Mouse (Mus musculus): ENCODE data around the gene Golga1. TPM values are rescaled to one million over a fixed set of nuclear protein-coding genes. Genes with fewer than 3 reads are reported as not detected.
A peak's percentile ranks its signal among the peaks of the same experiment; 100 is the strongest.
"Not testable (repeated sequence)": the region's sequence is repeated elsewhere in the genome, so short reads cannot be mapped to it uniquely, and the experiment has no call there.

The Golga1 gene
- polyA plus RNA-seq, 1 experiment from 2014 or later, result 20.8 TPM

GRCm38 (mm10) chr2:39011264-39011663, 54.1 kb downstream of the Golga1 start:
- H3K4me2 ChIP-seq, result no peak overlapping the region
- H3K27me3 ChIP-seq (replicated peaks; ENCODE audit: control insufficient read depth, insufficient read depth, low read length), result no peaks in the 10 kb centered on the region
- DNase-seq (ENCODE audit: low spot score) (no peak), ATAC-seq (replicated peaks; ENCODE audit: low FRiP score) (no peak)
- peaks cover 17% of the 10 kb centered on the region for H3K36me3 ChIP-seq (ENCODE audit: control insufficient read depth, insufficient read depth, low read length)
- no peak overlapping the region for H3K9ac ChIP-seq (ENCODE audit: low read depth, low read length)
- no peaks in the 10 kb centered on the region for H3K9me3 ChIP-seq (ENCODE audit: control insufficient read depth, low read length)
- no peak overlapping the region for H3K27ac ChIP-seq (ENCODE audit: low read depth, low read length)
- H3K4me3 ChIP-seq (ENCODE audit: low read depth, low read length), result no peak overlapping the region
- peaks cover 20% of the 10 kb centered on the region for H3K4me1 ChIP-seq (replicated peaks; ENCODE audit: control insufficient read depth, insufficient read depth, low read length)

GRCm38 (mm10) chr2:39010144-39010543, 55.2 kb downstream of the Golga1 start:
- not testable (repeated sequence) for H3K27me3 ChIP-seq (replicated peaks; ENCODE audit: control insufficient read depth, insufficient read depth, low read length); H3K4me2 ChIP-seq; H3K9me3 ChIP-seq (ENCODE audit: control insufficient read depth, low read length); H3K27ac ChIP-seq (ENCODE audit: low read depth, low read length); DNase-seq (ENCODE audit: low spot score); H3K4me3 ChIP-seq (ENCODE audit: low read depth, low read length); ATAC-seq (replicated peaks; ENCODE audit: low FRiP score); H3K9ac ChIP-seq (ENCODE audit: low read depth, low read length)
- WGBS, result 83% methylated on average over 5 of the region's 5 CpGs
- Histone ChIP-seq H3K36me3 (ENCODE audit: control insufficient read depth, insufficient read depth, low read length) (peaks cover 13% of the 10 kb centered on the region), H3K4me1 (replicated peaks; ENCODE audit: control insufficient read depth, insufficient read depth, low read length) (peaks cover 26% of the 10 kb centered on the region)

- peak overlapping the region; percentile 87 for H3K4me3 ChIP-seq (ENCODE audit: low read depth, low read length)
- H3K27me3 ChIP-seq (replicated peaks; ENCODE audit: control insufficient read depth, insufficient read depth, low read length), result no peaks in the 10 kb centered on the region
- ATAC-seq (replicated peaks; ENCODE audit: low FRiP score) (no peak), DNase-seq (ENCODE audit: low spot score) (no peak)
- WGBS, result 20% methylated on average over 3 of the region's 3 CpGs
- peaks cover 26% of the 10 kb centered on the region for H3K4me1 ChIP-seq (replicated peaks; ENCODE audit: control insufficient read depth, insufficient read depth, low read length)
- H3K27ac ChIP-seq (ENCODE audit: low read depth, low read length), result peak overlapping the region; percentile 97
- H3K4me2 ChIP-seq, result peak overlapping the region; percentile 67
- peak overlapping the region; percentile 92 for H3K9ac ChIP-seq (ENCODE audit: low read depth, low read length)
- peaks cover 6% of the 10 kb centered on the region for H3K36me3 ChIP-seq (ENCODE audit: control insufficient read depth, insufficient read depth, low read length)
- no peaks in the 10 kb centered on the region for H3K9me3 ChIP-seq (ENCODE audit: control insufficient read depth, low read length)
These were observed 56.4 kb downstream of the Golga1 start for GRCm38 (mm10) chr2:39008954-39009365.

- peak overlapping the region; percentile 67 for H3K4me2 ChIP-seq
- ATAC-seq (replicated peaks; ENCODE audit: low FRiP score), result peak; percentile 22
- peak overlapping the region; percentile 92 for H3K9ac ChIP-seq (ENCODE audit: low read depth, low read length)
- WGBS, result under 1% methylated on average over 25 of the region's 25 CpGs
- peaks cover 32% of the 10 kb centered on the region for H3K4me1 ChIP-seq (replicated peaks; ENCODE audit: control insufficient read depth, insufficient read depth, low read length)
- DNase-seq (ENCODE audit: low spot score), result no peak
- peaks cover 7% of the 10 kb centered on the region for H3K36me3 ChIP-seq (ENCODE audit: control insufficient read depth, insufficient read depth, low read length)
- H3K27ac ChIP-seq (ENCODE audit: low read depth, low read length), result peak overlapping the region; percentile 97
- peak overlapping the region; percentile 87 for H3K4me3 ChIP-seq (ENCODE audit: low read depth, low read length)
- H3K27me3 ChIP-seq (replicated peaks; ENCODE audit: control insufficient read depth, insufficient read depth, low read length), result no peaks in the 10 kb centered on the region
- H3K9me3 ChIP-seq (ENCODE audit: control insufficient read depth, low read length), result no peaks in the 10 kb centered on the region
These were observed 56.9 kb downstream of the Golga1 start for GRCm38 (mm10) chr2:39008350-39008851.

GRCm38 (mm10) chr2:39007865-39008264, 57.5 kb downstream of the Golga1 start:
- Histone ChIP-seq H3K27ac (ENCODE audit: low read depth, low read length) (peak overlapping the region; percentile 97), H3K36me3 (ENCODE audit: control insufficient read depth, insufficient read depth, low read length) (peaks cover 12% of the 10 kb centered on the region), H3K4me3 (ENCODE audit: low read depth, low read length) (peak overlapping the region; percentile 87), H3K4me1 (replicated peaks; ENCODE audit: control insufficient read depth, insufficient read depth, low read length) (peaks cover 36% of the 10 kb centered on the region), H3K4me2 (peak overlapping the region; percentile 67), H3K9me3 (ENCODE audit: control insufficient read depth, low read length) (no peaks in the 10 kb centered on the region), H3K27me3 (replicated peaks; ENCODE audit: control insufficient read depth, insufficient read depth, low read length) (no peaks in the 10 kb centered on the region), H3K9ac (ENCODE audit: low read depth, low read length) (peak overlapping the region; percentile 92)
- peak; percentile 83 for ATAC-seq (replicated peaks; ENCODE audit: low FRiP score)
- WGBS, result under 1% methylated on average over 44 of the region's 44 CpGs
- DNase-seq (ENCODE audit: low spot score), result peak; percentile 95

- ATAC-seq (replicated peaks; ENCODE audit: low FRiP score) (no peak), DNase-seq (ENCODE audit: low spot score) (no peak)
- no peaks in the 10 kb centered on the region for H3K9me3 ChIP-seq (ENCODE audit: control insufficient read depth, low read length)
- WGBS, result 79% methylated on average over 14 of the region's 14 CpGs
- peak overlapping the region; percentile 67 for H3K4me2 ChIP-seq
- peaks cover 47% of the 10 kb centered on the region for H3K4me1 ChIP-seq (replicated peaks; ENCODE audit: control insufficient read depth, insufficient read depth, low read length)
- peaks cover 26% of the 10 kb centered on the region for H3K36me3 ChIP-seq (ENCODE audit: control insufficient read depth, insufficient read depth, low read length)
- no peak overlapping the region for H3K9ac ChIP-seq (ENCODE audit: low read depth, low read length)
- no peaks in the 10 kb centered on the region for H3K27me3 ChIP-seq (replicated peaks; ENCODE audit: control insufficient read depth, insufficient read depth, low read length)
- H3K27ac ChIP-seq (ENCODE audit: low read depth, low read length), result no peak overlapping the region
- peak overlapping the region; percentile 79 for H3K4me3 ChIP-seq (ENCODE audit: low read depth, low read length)
These were observed 59.1 kb downstream of the Golga1 start for GRCm38 (mm10) chr2:39006149-39006730.

GRCm38 (mm10) chr2:39005574-39006079, 59.7 kb downstream of the Golga1 start, which contains the start of gene Rpl35:
Rpl35 (minus strand) TSS chr2:39005624.
- Histone ChIP-seq H3K9me3 (ENCODE audit: control insufficient read depth, low read length) (no peaks in the 10 kb centered on the region), H3K27me3 (replicated peaks; ENCODE audit: control insufficient read depth, insufficient read depth, low read length) (no peaks in the 10 kb centered on the region), H3K9ac (ENCODE audit: low read depth, low read length) (peak within 1 kb of the TSS; percentile 94), H3K4me2 (peak within 1 kb of the TSS; percentile 67), H3K4me3 (ENCODE audit: low read depth, low read length) (peak within 1 kb of the TSS; percentile 79), H3K27ac (ENCODE audit: low read depth, low read length) (peak within 1 kb of the TSS; percentile 78), H3K4me1 (replicated peaks; ENCODE audit: control insufficient read depth, insufficient read depth, low read length) (peaks cover 47% of the 10 kb centered on the region), H3K36me3 (ENCODE audit: control insufficient read depth, insufficient read depth, low read length) (peaks cover 32% of the 10 kb centered on the region)
- DNase-seq (ENCODE audit: low spot score), result no peak
- 10% methylated on average over 15 of the region's 15 CpGs for WGBS
- no peak for ATAC-seq (replicated peaks; ENCODE audit: low FRiP score)

- Histone ChIP-seq H3K4me3 (ENCODE audit: low read depth, low read length) (peak within 1 kb of the TSS; percentile 79), H3K27ac (ENCODE audit: low read depth, low read length) (peak within 1 kb of the TSS; percentile 78), H3K9me3 (ENCODE audit: control insufficient read depth, low read length) (no peaks in the 10 kb centered on the region), H3K27me3 (replicated peaks; ENCODE audit: control insufficient read depth, insufficient read depth, low read length) (no peaks in the 10 kb centered on the region), H3K36me3 (ENCODE audit: control insufficient read depth, insufficient read depth, low read length) (peaks cover 39% of the 10 kb centered on the region), H3K9ac (ENCODE audit: low read depth, low read length) (peak within 1 kb of the TSS; percentile 94), H3K4me1 (replicated peaks; ENCODE audit: control insufficient read depth, insufficient read depth, low read length) (peaks cover 48% of the 10 kb centered on the region), H3K4me2 (peak within 1 kb of the TSS; percentile 67)
- WGBS, result under 1% methylated on average over 58 of the region's 58 CpGs
- peak; percentile 90 for DNase-seq (ENCODE audit: low spot score)
- ATAC-seq (replicated peaks; ENCODE audit: low FRiP score), result peak; percentile 82
These were observed 60.4 kb downstream of the Golga1 start, which contains the start of gene Arpc5l for GRCm38 (mm10) chr2:39004880-39005435. Arpc5l (plus strand) TSS chr2:39005348.

All from liver, embryonic 11.5 days (tissue).